Mouse (Mus musculus): Measurements from ENCODE around the gene Slc8a3. TPM values are rescaled to one million over a fixed set of nuclear protein-coding genes. Genes with fewer than 3 reads are reported as not detected.

Slc8a3 gene
- total RNA-seq, 2 experiments from 2014 or later = 9.1 to 10.8 TPM

DNA sequence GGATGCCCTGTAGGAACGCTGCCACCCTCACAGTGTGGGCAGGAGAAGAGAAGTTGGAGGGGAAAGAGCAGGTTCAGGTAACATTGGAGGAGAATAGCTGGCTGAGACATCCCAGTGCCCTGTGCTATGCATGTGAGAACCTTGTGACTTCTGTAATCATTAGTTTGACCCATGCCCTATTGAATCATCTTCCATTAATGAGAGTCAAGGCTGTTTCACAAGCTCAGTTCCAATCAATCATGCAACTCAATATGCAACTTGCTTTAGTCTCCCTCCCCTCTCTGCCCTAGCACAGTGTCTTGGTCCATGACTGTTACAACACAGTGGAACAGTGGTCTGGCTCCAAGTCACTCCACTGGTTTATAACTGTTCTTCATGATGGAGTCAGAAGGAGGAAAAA lies 143.3 kb downstream of the Slc8a3 start:
- no peak for TF ChIP-seq CTCF (conservative IDR thresholded peaks at IDR 0.05)
- Histone ChIP-seq H3K27ac (no peak overlapping the region), H3K4me3 (no peak overlapping the region)
- DNase-seq (ENCODE audit: low spot score in 2 of 2) = no peak

- H3K27ac ChIP-seq = no peak overlapping the region
- H3K4me3 ChIP-seq = no peak overlapping the region
- DNase-seq (ENCODE audit: low spot score in 2 of 2) = no peak
- no peak for TF ChIP-seq CTCF (conservative IDR thresholded peaks at IDR 0.05)
Observed at GRCm38 (mm10) chr12:81188996-81189395, 144.0 kb downstream of the Slc8a3 start.

- Histone ChIP-seq H3K4me3 (no peak overlapping the region), H3K27ac (no peak overlapping the region)
- no peak for TF ChIP-seq CTCF (conservative IDR thresholded peaks at IDR 0.05)
- no peak for DNase-seq (ENCODE audit: low spot score in 2 of 2)
Observed at GRCm38 (mm10) chr12:81188423-81188822, 144.6 kb downstream of the Slc8a3 start.

- no peak for TF ChIP-seq CTCF (conservative IDR thresholded peaks at IDR 0.05)
- Histone ChIP-seq H3K27ac (no peak overlapping the region), H3K4me3 (no peak overlapping the region)
- DNase-seq (ENCODE audit: low spot score in 2 of 2) = no peak
Observed at GRCm38 (mm10) chr12:81186668-81187067, 146.3 kb downstream of the Slc8a3 start.

- no peak for TF ChIP-seq CTCF (conservative IDR thresholded peaks at IDR 0.05)
- DNase-seq (ENCODE audit: low spot score in 2 of 2) = peak in 1 of 2 experiments; percentile 13
- Histone ChIP-seq H3K4me3 (no peak overlapping the region), H3K27ac (no peak overlapping the region)
Observed at GRCm38 (mm10) chr12:81186081-81186480, 146.9 kb downstream of the Slc8a3 start.

DNA sequence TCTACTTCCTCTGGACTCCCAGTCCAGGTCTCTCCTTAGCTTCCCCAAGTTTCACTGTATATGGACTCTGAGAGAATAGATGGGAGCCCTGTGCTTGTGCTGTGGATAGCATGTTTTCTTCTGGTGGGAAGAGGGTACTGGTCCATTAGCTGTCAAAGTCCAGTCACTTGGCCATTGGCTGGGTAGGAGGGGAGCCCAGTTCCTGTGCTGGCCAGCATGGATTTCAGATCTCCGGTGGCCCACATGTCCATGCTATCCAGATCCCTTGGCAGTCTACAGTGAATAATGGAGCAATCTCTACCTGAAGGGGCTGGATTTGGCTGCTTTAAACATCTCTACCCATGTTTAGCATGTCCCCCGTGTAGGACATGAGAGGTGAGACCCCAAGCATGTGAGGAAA lies 148.0 kb downstream of the Slc8a3 start:
- H3K27ac ChIP-seq = no peak overlapping the region
- no peak for DNase-seq (ENCODE audit: low spot score in 2 of 2)
- TF ChIP-seq CTCF (conservative IDR thresholded peaks at IDR 0.05) = no peak

DNA sequence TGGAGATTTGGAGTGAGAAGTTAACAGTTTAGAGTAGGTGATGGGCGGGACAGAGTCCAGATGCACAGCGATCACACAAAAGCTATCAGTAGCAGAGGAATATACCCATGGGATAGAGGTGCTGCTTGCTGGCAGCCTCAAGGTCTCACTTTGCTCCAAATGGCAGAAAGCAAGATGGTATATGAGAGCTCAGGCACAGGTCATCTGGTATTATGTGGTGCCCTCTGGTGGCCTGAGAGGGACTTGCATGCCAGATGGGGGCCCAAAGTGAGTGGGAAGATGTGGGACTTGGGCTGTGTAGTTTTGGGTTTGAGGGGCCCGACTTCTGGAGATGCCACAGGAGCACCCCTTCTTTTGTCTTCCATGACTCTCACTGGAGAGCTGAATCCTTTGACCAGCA lies 150.9 kb downstream of the Slc8a3 start:
- Histone ChIP-seq H3K4me3 (no peak overlapping the region), H3K27ac (no peak overlapping the region)
- TF ChIP-seq CTCF (conservative IDR thresholded peaks at IDR 0.05) = peak; percentile 89
- DNase-seq (ENCODE audit: low spot score in 2 of 2) = peak in 1 of 2 experiments; percentile 65

More for the DNA sequence above, 148.0 kb downstream of the Slc8a3 start:
- no peak overlapping the region for H3K4me3 ChIP-seq

- no peak for DNase-seq (ENCODE audit: low spot score in 2 of 2)
- Histone ChIP-seq H3K4me3 (no peak overlapping the region), H3K27ac (no peak overlapping the region)
- no peak for TF ChIP-seq CTCF (conservative IDR thresholded peaks at IDR 0.05)
Observed at GRCm38 (mm10) chr12:81175252-81175651, 157.7 kb downstream of the Slc8a3 start.

DNA sequence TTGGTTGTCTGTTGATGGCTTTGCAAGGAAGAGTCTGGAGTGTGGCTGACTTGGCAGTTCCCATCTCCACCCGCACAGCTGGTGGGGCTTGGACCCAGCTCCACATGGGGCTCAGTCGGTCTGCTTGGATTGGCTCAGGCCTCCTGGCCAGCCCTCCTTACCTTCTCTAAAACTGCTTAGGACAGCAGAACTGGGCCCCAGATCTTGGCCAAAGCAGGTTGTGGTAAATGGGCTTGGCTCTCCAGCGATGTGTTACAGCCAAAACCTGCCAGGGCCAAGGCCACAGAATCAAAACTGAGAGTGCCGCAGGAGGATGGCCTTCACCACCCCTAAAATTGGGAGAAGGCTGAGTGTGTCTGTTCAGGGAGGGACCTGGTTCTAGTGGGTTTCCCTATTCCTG lies 159.1 kb downstream of the Slc8a3 start:
- no peak for DNase-seq (ENCODE audit: low spot score in 2 of 2)
- no peak overlapping the region for H3K27ac ChIP-seq
- no peak overlapping the region for H3K4me3 ChIP-seq
- TF ChIP-seq CTCF (conservative IDR thresholded peaks at IDR 0.05) = no peak

DNA sequence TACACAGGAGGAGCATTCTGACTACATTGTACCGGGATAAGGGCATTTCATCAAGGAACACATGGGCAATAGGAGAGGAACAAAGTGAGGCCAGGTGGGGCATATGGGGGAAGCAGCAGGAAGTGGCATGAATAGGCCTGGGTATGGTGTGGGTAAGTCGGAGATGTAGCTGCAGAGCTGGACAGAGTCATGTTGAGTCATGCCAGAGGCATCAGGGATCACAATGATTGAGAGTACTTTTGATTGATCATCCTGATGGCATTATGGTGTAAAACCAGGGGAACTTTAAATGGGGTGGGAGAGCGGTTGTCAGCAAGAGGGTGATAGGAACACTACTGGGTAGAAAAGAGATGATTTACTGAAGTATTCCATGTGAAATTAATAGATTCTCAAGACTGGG lies 160.0 kb downstream of the Slc8a3 start:
- Histone ChIP-seq H3K4me3 (no peak overlapping the region), H3K27ac (no peak overlapping the region)
- TF ChIP-seq CTCF (conservative IDR thresholded peaks at IDR 0.05) = no peak
- no peak for DNase-seq (ENCODE audit: low spot score in 2 of 2)

- Histone ChIP-seq H3K4me3 (no peak overlapping the region), H3K27ac (no peak overlapping the region)
- TF ChIP-seq CTCF (conservative IDR thresholded peaks at IDR 0.05) = peak; percentile 60
- DNase-seq (ENCODE audit: low spot score in 2 of 2) = no peak
Observed at GRCm38 (mm10) chr12:81170076-81170475, 162.9 kb downstream of the Slc8a3 start.

DNA sequence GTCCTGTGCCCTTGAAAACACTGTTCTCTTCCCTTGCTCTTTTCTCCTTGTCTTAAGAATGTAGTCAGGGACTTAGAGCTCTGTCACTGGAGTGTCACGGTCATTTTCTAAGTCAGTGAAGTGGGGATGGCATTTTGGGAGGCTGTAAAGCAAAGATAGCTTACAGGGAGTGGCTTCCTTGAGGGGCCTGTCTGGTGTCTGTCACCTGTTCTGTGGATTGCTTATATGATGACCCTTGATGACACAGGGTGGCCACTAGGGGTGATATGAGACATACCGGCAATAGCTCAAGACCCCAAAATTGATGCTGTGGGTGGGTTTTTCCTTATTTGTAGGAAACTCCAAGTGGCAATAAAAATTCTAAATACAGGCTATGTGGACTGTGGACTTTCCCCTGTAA lies 164.5 kb downstream of the Slc8a3 start:
- Histone ChIP-seq H3K4me3 (no peak overlapping the region), H3K27ac (no peak overlapping the region)
- no peak for DNase-seq (ENCODE audit: low spot score in 2 of 2)
- peak; percentile 44 for TF ChIP-seq CTCF (conservative IDR thresholded peaks at IDR 0.05)

DNA sequence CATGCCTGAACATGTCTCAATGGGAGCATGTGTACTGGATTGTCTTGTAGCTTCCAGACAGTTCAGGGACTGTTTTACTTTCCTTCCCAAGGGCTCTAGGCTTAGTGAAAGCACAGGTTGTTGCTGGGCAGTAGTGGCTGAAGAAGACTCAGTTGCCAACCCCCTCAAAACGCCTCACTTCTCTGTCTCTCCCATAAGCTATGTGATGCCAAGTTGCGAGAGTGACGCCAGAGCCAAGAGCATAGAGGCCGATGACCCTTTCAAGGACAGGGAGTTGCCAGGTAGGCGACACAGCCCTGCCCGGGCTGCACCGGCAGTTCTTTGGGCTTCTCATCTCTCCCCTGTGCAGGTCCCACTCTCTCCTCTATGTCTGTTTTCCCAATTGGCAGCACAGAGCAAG lies 164.9 kb downstream of the Slc8a3 start:
- H3K4me3 ChIP-seq = no peak overlapping the region
- H3K27ac ChIP-seq = no peak overlapping the region
- TF ChIP-seq CTCF (conservative IDR thresholded peaks at IDR 0.05) = no peak
- DNase-seq (ENCODE audit: low spot score in 2 of 2) = no peak

GRCm38 (mm10) chr12:81167142-81167541 lies 165.8 kb downstream of the Slc8a3 start:
- TF ChIP-seq CTCF (conservative IDR thresholded peaks at IDR 0.05) = no peak
- H3K4me3 ChIP-seq = no peak overlapping the region
- no peak for DNase-seq (ENCODE audit: low spot score in 2 of 2)
- no peak overlapping the region for H3K27ac ChIP-seq

DNA sequence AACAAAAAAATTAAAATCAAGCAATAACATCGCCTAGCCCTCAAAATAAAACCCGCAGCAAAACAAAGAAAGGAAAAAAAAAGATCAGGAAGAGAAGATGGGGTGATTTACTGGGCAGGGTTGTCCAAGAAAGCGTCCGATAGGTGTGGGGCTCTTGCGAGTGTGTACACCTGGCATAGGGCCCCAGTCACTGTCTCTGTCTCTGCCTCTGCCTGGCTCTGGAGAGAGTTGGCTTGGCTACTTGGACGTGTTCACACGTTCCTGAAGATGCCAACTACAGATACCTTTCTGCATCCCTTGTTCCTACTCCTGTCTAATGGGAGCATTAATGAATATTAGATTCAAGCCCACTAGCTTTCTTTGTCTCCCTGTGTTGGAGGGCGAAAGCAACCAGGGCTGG lies 166.4 kb downstream of the Slc8a3 start:
- TF ChIP-seq CTCF (conservative IDR thresholded peaks at IDR 0.05) = no peak
- no peak overlapping the region for H3K27ac ChIP-seq
- H3K4me3 ChIP-seq = no peak overlapping the region

More for the DNA sequence above, 166.4 kb downstream of the Slc8a3 start:
- DNase-seq (ENCODE audit: low spot score in 2 of 2) = no peak

Measured in layer of hippocampus, adult 2 months (tissue).